Mouse (Mus musculus) forebrain, embryonic 15.5 days (tissue): ENCODE results near the gene Cdiptos. TPM values are rescaled to one million over a fixed set of nuclear protein-coding genes. Genes with fewer than 3 reads are reported as not detected.
A peak's percentile ranks its signal among the peaks of the same experiment; 100 is the strongest.

Experiments
- ATAC-seq: fragments of 200-750 bp; cut with Nextera tagmentation; replicated peaks from 2 replicates; pipeline ENCODE4 v1.8.0; 2017; ENCODE audit warnings: mild to moderate bottlenecking, moderate TSS enrichment, moderate library complexity
- H3K27ac ChIP-seq: fragments of 300-500 bp; sonication (generic); replicated peaks from 2 replicates; pipeline ENCODE4 v1.5.1; 2015; ENCODE audit warnings: mild to moderate bottlenecking, inconsistent platforms
- H3K27me3 ChIP-seq: fragments of 300-500 bp; sonication (generic); 2 replicates; pipeline ENCODE4 v1.6.1; 2015; ENCODE audit warnings: inconsistent platforms
- H3K36me3 ChIP-seq: fragments of 300-500 bp; sonication (generic); 2 replicates; pipeline ENCODE4 v1.6.1; 2015; ENCODE audit warnings: mild to moderate bottlenecking, inconsistent platforms
- H3K4me1 ChIP-seq: fragments of 300-500 bp; sonication (generic); 2 replicates; pipeline ENCODE4 v1.6.1; 2015; ENCODE audit warnings: inconsistent platforms
- H3K4me2 ChIP-seq: fragments of 300-500 bp; sonication (generic); replicated peaks from 2 replicates; pipeline ENCODE4 v1.6.1; 2015; ENCODE audit warnings: mild to moderate bottlenecking, inconsistent platforms
- H3K4me3 ChIP-seq: fragments of 300-500 bp; sonication (generic); 2 replicates; pipeline ENCODE4 v1.5.1; 2015; ENCODE audit warnings: mild to moderate bottlenecking, inconsistent platforms
- H3K9ac ChIP-seq: fragments of 300-500 bp; sonication (generic); replicated peaks from 2 replicates; pipeline ENCODE4 v1.6.1; 2015; ENCODE audit warnings: mild to moderate bottlenecking, inconsistent platforms
- H3K9me3 ChIP-seq: fragments of 300-500 bp; sonication (generic); 2 replicates; pipeline ENCODE4 v1.6.1; 2016; ENCODE audit warnings: inconsistent platforms
- WGBS: fragments of 180-500 bp; shearing (Covaris S2); methylation state at CpG from one replicate; pipeline ENCODE4 v1.1.7; 2015; ENCODE audit warnings: mixed read lengths; 5-methylcytosine and 5-hydroxymethylcytosine counted together
- polyA plus RNA-seq: library from polyadenylated mRNA; unstranded; fragments of >200 nt; fragmentation: Nextera tagmentation; extraction: Ambion mirVana; gene quantifications from 2 replicates; pipeline ENCODE4 v1.2.1, GENCODE M21; 2015

Gene Cdiptos
- polyA plus RNA-seq, 1 experiment from 2014 or later, result 0.56 TPM

DNA sequence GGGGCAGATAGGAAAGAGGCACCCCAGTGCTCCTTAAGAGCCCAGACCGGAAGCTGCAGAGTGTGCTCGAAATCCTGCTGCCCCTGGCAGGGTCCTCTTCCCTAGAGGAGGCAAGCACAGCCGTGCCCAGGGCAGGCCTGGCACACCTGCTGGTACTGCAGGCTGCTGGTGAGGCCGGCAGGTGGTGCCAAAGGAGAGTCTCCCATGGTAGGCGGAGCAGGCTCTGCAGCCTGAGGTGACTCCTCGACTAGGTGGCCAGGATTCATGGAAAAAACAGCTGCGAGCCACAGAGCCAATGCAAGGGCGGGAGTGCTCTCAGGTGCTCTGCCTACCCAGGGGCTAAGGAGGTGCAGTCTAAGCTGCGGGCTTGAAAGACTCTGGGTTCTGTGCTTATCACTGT, 10.4 kb upstream of the Cdiptos start:
- Histone ChIP-seq H3K27ac (no peak overlapping the region), H3K27me3 (no peaks in the 10 kb centered on the region), H3K9me3 (no peaks in the 10 kb centered on the region), H3K4me1 (no peaks in the 10 kb centered on the region), H3K4me2 (no peak overlapping the region), H3K9ac (no peak overlapping the region), H3K4me3 (no peak overlapping the region), H3K36me3 (peaks cover 3% of the 10 kb centered on the region; the same call in 1 of the 2 replicates)
- ATAC-seq, result no peak
- WGBS, result 48% methylated on average over 9 of the region's 9 CpGs

DNA sequence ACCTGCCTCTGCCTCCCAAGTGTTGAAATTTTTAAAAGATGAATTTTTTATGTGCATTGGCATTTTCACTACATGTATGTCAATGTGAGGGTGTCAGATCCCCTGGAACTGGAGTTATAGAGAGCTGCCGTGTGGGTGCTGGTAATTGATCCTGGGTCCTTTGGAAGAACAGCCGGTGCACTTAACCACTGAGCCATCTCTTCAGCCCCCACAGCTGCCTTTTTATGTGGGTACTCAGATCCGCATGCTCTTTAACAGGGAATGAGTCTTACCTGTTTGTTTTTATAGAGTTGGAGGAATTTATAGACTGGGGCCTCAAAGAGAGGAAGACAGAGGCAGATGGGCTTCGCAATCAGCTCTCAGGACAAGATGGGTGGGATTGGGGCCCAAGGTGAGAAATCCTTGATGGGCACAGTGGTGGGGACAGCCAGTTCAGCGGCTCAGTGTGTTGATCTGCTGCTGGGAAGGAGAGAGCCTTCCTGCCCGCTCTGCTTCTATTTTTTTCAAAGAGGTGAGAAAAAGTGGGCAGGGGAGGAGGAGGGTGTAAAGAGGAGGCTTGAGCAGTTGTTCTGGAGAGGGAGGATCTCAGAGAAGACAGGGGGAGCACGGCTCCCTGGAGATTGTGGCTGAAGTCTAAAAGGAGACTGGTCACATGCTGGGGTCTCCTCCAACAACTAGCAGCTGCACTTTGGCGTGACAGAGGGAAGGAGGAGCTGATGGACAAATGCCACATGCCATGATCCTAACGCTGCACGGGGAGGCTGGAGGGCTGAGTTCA, 9.0 kb upstream of the Cdiptos start:
- no peak overlapping the region for H3K27ac ChIP-seq
- H3K9ac ChIP-seq, result no peak overlapping the region
- H3K4me2 ChIP-seq, result no peak overlapping the region
- no peaks in the 10 kb centered on the region for H3K27me3 ChIP-seq
- no peaks in the 10 kb centered on the region for H3K4me1 ChIP-seq
- H3K4me3 ChIP-seq, result no peak overlapping the region
- no peak for ATAC-seq
- H3K36me3 ChIP-seq, result peaks cover 13% of the 10 kb centered on the region
- no peaks in the 10 kb centered on the region for H3K9me3 ChIP-seq
- WGBS, result 68% methylated on average over 10 of the region's 10 CpGs

DNA sequence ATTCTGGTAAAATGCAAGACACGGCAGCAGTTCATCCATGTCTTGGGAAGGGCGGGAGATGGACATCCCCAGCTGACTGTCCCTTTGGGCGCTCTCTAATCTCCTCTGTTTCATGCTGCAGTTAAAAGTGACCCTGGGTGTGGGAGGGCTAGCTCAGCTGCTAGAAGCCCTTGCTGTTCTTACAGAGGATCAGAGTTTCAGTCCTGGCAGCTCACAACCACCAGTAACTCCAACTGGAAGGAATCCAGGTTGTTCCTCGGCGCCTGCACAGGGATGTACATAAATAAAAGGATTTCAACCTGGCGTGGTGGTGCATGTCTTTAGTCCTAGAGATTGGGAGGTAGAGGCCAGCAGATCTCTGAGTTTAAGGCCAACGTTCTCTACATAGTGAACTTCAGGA, 7.2 kb upstream of the Cdiptos start:
- Histone ChIP-seq H3K9me3 (no peaks in the 10 kb centered on the region), H3K27ac (no peak overlapping the region), H3K4me3 (no peak overlapping the region), H3K4me1 (peaks cover 2% of the 10 kb centered on the region; the same call in 1 of the 2 replicates), H3K36me3 (peaks cover 30% of the 10 kb centered on the region), H3K4me2 (no peak overlapping the region), H3K27me3 (no peaks in the 10 kb centered on the region), H3K9ac (no peak overlapping the region)
- ATAC-seq, result no peak
- WGBS, result 77% methylated on average over 7 of the region's 7 CpGs

DNA sequence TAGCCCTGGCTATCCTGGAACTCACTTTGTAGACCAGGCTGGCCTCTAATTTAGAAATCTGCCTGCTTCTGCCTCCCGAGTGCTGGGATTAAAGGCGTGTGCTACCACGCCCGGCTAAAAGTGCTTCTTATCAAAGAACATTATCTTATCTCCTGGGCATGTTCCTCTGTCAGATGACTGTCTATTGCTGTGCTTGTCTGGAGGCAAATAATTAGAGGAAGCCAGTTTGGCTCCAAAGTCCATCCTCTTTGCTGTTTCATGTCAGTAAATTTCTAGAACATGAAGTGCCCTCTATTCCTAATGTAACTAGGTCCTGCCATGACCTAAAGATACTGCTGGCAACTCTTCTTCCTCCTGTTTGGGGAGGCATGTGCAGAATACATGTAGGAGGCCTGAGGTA, 6.2 kb upstream of the Cdiptos start:
- Histone ChIP-seq H3K9ac (no peak overlapping the region), H3K9me3 (no peaks in the 10 kb centered on the region), H3K4me1 (peaks cover 12% of the 10 kb centered on the region), H3K4me2 (no peak overlapping the region), H3K27me3 (no peaks in the 10 kb centered on the region), H3K36me3 (peaks cover 32% of the 10 kb centered on the region), H3K27ac (no peak overlapping the region), H3K4me3 (no peak overlapping the region)
- ATAC-seq, result no peak
- 95% methylated on average over 4 of the region's 4 CpGs for WGBS

DNA sequence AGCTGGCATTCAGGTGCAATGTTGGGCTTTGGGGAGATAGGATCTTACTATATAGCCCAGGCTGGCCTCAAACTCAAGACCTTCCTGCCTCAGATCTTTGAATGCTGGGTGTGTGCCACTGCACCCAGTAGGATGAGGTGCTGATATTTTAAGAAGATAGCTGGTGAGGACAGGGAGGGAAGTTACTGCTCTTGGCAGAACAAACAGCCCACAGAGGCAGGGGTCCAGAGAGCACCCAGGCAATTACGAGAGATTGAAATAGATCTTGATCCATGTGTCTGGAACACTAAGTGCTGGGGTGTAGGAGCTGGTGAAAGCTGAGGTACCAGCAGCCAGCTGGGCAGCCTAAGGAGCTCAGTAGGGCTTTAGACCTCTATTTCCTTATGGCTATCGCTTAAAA, 5.7 kb upstream of the Cdiptos start:
- Histone ChIP-seq H3K27ac (no peak overlapping the region), H3K27me3 (no peaks in the 10 kb centered on the region), H3K4me1 (peaks cover 15% of the 10 kb centered on the region), H3K4me2 (no peak overlapping the region), H3K9me3 (no peaks in the 10 kb centered on the region), H3K9ac (no peak overlapping the region), H3K4me3 (no peak overlapping the region), H3K36me3 (peaks cover 32% of the 10 kb centered on the region)
- ATAC-seq, result no peak
- 91% methylated on average over 2 of the region's 2 CpGs for WGBS

DNA sequence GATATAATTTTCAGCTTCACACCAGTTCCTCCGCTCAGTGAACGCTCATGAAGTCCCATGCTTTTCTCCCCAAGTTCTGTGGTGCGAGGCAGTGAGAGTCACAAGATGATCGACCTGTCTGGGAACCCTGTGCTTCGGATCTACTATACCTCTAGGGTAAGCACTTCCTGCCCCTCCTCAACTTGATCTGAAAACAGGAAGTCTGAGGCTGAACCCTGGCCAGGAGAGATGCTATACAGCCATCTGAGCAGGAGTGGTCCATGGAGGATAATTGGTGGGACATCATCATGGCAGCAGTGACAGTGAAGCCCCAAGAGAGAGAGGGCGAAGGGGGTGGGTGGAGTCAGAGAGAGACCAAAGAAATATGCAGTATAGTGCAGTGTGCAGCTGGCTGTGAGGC, 2.9 kb upstream of the Cdiptos start:
- H3K4me1 ChIP-seq, result peaks cover 20% of the 10 kb centered on the region
- H3K27ac ChIP-seq, result no peak overlapping the region
- peaks cover 32% of the 10 kb centered on the region for H3K36me3 ChIP-seq
- no peak overlapping the region for H3K9ac ChIP-seq
- no peak overlapping the region for H3K4me3 ChIP-seq
- H3K27me3 ChIP-seq, result no peaks in the 10 kb centered on the region
- WGBS, result 96% methylated on average over 6 of the region's 6 CpGs
- no peak for ATAC-seq
- H3K9me3 ChIP-seq, result no peaks in the 10 kb centered on the region
- no peak overlapping the region for H3K4me2 ChIP-seq

DNA sequence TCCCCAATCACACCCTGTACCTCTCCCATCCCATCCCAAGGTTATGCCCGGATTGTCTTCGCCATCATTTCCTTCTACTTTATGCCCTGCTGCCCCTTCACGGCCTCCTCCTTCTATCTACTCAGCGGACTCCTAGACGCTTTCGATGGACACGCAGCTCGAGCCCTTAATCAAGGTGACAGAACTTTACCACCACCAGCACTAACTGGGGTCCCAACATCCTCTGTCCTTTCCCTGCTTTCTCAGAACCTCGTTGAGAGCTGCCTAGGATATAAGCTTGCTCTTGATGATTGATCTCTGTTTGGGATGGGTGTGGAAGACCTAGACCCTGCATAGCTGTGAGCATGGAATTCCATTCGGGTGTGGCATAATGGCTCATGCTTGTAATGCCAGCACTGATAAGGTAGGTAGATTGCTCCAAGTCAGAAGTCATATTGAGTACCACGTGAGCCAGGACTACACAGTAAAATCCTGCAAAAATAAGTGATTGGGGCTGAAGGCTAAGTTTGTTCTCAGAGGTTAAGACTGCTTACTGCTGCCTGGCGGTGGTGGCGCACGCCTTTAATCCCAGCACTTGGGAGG, 1.1 kb upstream of the Cdiptos start:
- WGBS, result 30% methylated on average over 14 of the region's 14 CpGs
- Histone ChIP-seq H3K27me3 (no peaks in the 10 kb centered on the region), H3K4me2 (peak overlapping the region; percentile 75), H3K4me3 (peak overlapping the region; percentile 85), H3K36me3 (peaks cover 36% of the 10 kb centered on the region), H3K9me3 (no peaks in the 10 kb centered on the region), H3K9ac (peak overlapping the region; percentile 94), H3K4me1 (peaks cover 20% of the 10 kb centered on the region), H3K27ac (peak overlapping the region; percentile 99; the same call in 1 of the 2 replicates)
- no peak; the same call in 1 of the 2 replicates for ATAC-seq

DNA sequence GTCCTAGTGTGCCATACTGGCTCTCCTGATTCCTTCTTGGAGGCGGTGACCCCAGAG, 177 bp downstream of the Cdiptos start, which contains the start of gene Cdipt:
Gene Cdipt, plus strand, starts transcription at position 22 of the 57 bp plus-strand sequence.
- H3K4me2 ChIP-seq, result peak within 1 kb of the TSS; percentile 75
- H3K9ac ChIP-seq, result peak within 1 kb of the TSS; percentile 94
- H3K9me3 ChIP-seq, result no peaks in the 10 kb centered on the region
- H3K27ac ChIP-seq, result peak within 1 kb of the TSS; percentile 99
- H3K36me3 ChIP-seq, result peaks cover 38% of the 10 kb centered on the region
- H3K4me3 ChIP-seq, result peak within 1 kb of the TSS; percentile 85
- H3K4me1 ChIP-seq, result peaks cover 20% of the 10 kb centered on the region
- no peak for ATAC-seq
- WGBS, result 8% methylated on average over 1 of the region's 1 CpGs
- no peaks in the 10 kb centered on the region for H3K27me3 ChIP-seq

DNA sequence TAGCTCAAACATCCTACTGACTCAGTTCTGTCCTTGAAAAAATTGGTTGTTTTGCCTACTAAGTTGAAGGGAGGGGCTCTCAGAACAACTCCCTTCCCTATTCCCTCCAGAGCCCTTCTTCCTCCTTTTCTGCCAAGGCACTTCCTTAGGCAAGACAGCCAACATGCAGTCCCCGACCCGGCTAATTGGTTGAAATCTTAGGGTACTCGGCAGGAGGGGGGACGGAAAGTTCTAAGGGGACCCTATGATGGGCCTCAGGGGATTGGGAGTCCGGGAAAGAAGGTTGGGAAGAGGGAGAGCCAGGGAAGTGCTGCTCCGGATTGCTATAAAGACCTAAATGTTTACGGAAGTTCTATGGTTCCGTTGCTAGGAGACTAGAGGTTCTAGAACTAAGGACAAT, 405 bp downstream of the Cdiptos start:
- peaks cover 20% of the 10 kb centered on the region for H3K4me1 ChIP-seq
- peaks cover 40% of the 10 kb centered on the region for H3K36me3 ChIP-seq
- WGBS, result 14% methylated on average over 8 of the region's 8 CpGs
- 0 out of 2 replicates have a peak overlapping the region, but pooled peaks have one; percentile 94 for H3K9ac ChIP-seq
- no peak; the same call in 1 of the 2 replicates for ATAC-seq
- no peaks in the 10 kb centered on the region for H3K9me3 ChIP-seq
- peak overlapping the region; percentile 99; the same call in 1 of the 2 replicates for H3K27ac ChIP-seq
- H3K27me3 ChIP-seq, result no peaks in the 10 kb centered on the region
- H3K4me3 ChIP-seq, result peak overlapping the region; percentile 85
- H3K4me2 ChIP-seq, result peak overlapping the region; percentile 75

DNA sequence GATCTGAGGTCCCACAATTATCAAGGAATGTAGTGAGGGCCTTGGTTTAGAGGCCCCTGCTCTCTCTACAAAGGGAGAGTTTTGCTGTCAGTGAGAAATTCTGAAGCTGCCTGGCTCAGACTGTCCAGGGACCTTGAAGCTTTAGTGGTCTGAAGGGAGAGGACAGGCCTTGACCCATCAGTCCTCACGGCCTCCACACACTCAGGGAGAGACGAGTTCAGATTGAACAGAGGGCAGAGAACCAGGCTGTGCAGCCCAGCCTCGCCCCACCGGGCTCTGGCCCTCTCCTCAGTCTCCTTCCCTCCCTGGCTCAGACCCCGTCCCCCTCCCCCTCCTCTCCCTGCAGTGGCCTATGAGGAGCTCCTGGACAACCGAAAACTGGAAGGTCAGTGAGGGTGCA, 8.5 kb downstream of the Cdiptos start:
- H3K9me3 ChIP-seq, result no peaks in the 10 kb centered on the region
- no peak overlapping the region for H3K27ac ChIP-seq
- H3K4me2 ChIP-seq, result no peak overlapping the region
- no peaks in the 10 kb centered on the region for H3K27me3 ChIP-seq
- H3K9ac ChIP-seq, result no peak overlapping the region
- H3K4me1 ChIP-seq, result no peaks in the 10 kb centered on the region
- no peak for ATAC-seq
- H3K36me3 ChIP-seq, result peaks cover 59% of the 10 kb centered on the region
- no peak overlapping the region for H3K4me3 ChIP-seq
- 64% methylated on average over 6 of the region's 6 CpGs for WGBS

DNA sequence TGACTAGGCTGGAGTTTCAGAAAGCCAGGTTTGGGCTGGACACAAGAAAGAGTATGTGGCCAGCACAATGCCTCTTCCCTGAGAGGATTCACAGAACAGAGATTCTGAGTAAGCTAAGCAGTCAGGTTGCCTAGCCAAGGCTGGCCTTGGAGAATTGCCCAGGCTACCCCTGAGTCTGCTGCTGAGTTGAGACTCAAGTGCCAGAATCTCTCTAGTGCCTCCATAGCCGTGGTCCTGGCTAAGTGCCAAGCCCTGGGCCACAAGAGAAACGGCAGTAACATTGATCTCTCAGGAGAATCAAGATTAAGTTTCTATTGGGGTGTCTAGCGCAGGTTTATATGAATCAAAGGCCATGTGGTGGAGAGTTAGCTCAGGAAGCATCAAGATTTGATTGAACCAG, 10.3 kb downstream of the Cdiptos start:
- WGBS, result 50% methylated on average over 3 of the region's 3 CpGs
- no peak for ATAC-seq
- Histone ChIP-seq H3K4me3 (no peak overlapping the region), H3K27ac (no peak overlapping the region), H3K27me3 (no peaks in the 10 kb centered on the region), H3K4me1 (no peaks in the 10 kb centered on the region), H3K9me3 (no peaks in the 10 kb centered on the region), H3K4me2 (no peak overlapping the region), H3K36me3 (peaks cover 57% of the 10 kb centered on the region), H3K9ac (no peak overlapping the region)

DNA sequence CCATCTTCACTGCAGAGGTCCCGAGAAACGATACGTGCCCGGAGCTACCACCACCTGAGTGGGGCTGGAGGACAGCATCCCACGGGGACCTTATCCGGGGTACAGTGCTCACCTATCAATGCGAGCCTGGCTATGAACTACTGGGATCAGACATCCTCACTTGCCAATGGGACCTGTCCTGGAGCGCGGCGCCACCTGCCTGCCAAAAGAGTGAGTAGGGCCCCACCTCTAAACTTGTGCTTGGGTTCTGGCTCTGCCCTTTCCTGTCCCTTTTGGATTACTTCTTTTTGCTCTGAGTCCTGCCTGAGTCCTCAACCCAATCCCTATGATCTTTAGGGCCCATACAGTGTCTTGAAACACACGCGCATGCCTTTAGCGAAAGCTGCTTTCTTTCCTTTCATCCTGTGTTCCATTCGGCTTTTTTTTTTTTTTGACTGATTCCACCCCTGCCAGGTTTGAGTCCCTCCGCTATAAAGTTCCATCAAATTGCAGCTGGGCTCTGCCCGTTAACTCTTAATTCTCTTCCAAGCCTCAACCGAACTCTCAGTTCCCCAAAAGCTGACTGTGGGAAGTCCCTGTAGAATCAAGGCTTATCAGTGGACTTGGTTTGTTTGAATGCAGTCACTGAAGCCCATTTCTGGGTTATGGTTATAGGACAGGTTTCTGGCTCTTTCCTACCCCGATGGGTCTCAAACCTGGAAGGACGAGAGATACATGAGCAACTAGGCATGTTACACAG, 12.2 kb downstream of the Cdiptos start:
- peaks cover 58% of the 10 kb centered on the region for H3K36me3 ChIP-seq
- no peak for ATAC-seq
- 28% methylated on average over 19 of the region's 19 CpGs for WGBS

More for the DNA sequence above, 12.2 kb downstream of the Cdiptos start:
- Histone ChIP-seq H3K27ac (no peak overlapping the region), H3K27me3 (no peaks in the 10 kb centered on the region), H3K4me3 (no peak overlapping the region), H3K4me2 (no peak overlapping the region), H3K9ac (no peak overlapping the region), H3K4me1 (no peaks in the 10 kb centered on the region), H3K9me3 (no peaks in the 10 kb centered on the region)
